Mouse (Mus musculus): ENCODE results near the gene Tsg101.

DNA sequence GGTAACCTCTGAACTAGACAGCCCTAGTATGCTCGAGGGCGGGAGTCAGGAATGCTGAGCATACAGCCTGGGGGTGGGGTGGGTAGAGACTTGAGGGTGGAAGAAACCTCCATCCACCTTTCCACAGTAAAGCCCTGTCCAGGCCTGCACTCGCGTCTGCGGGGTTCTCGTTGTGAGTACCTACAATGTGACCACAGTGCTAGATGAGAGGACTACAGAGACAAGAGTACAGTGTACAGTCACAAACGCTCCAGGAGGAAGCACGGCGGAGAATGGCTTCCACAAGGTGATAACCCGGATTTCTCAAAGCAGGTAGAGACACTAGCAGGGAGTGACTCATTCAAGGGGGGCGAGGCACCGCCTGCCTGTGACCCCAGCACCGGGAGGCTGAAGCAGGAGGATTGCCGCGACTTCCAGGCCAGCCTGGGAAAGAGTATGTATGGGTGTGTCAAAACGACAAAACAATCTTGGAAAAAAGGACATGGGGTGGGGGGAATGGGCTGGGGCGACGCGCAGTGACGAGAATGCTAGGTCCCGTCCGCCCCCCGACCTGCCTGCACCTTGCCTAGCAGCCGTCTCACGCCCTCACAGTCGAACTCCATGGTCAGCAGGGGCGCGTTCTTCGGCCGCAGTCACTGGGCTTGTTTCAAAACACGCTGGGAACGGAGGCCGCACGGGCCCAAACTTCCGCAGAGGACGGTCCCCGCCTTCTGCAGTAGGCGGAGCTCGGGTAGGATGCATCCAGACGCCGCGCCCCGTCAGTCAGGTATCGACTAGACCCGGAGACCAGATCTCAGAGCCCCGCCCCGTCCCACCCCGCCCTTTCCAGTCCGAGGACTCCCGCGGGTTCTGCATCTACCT is 38.3 kb upstream of the Tsg101 start, which contains the start of gene Uevld:
- TF ChIP-seq CTCF (IDR thresholded peaks at IDR 0.05; ENCODE audit: low read depth) (peak; percentile 54), EP300 (optimal IDR thresholded peaks at IDR 0.05) (no peak)

Measured in stomach, postnatal 0 days (tissue).